Mouse (Mus musculus) embryonic facial prominence, embryonic 13.5 days (tissue): Measurements from ENCODE around the gene Fan1. TPM values are rescaled to one million over a fixed set of nuclear protein-coding genes. Genes with fewer than 3 reads are reported as not detected.

Source experiments
- ATAC-seq: fragments of 200-750 bp; cut with Nextera tagmentation; 2 replicates; pipeline ENCODE4 v1.8.0; 2017; ENCODE audit warnings: low read depth; ENCODE audit not compliant: insufficient number of reproducible peaks, insufficient read depth, low FRiP score, low TSS enrichment
- H3K27ac ChIP-seq: fragments of 300-500 bp; sonication (generic); 2 replicates; pipeline ENCODE4 v1.5.1; 2015; ENCODE audit warnings: moderate library complexity, mild to moderate bottlenecking, inconsistent platforms
- H3K27me3 ChIP-seq: fragments of 300-500 bp; sonication (generic); 2 replicates; pipeline ENCODE4 v1.6.1; 2015; ENCODE audit warnings: mild to moderate bottlenecking, inconsistent platforms
- H3K36me3 ChIP-seq: fragments of 300-500 bp; sonication (generic); 2 replicates; pipeline ENCODE4 v1.6.1; 2015; ENCODE audit warnings: mild to moderate bottlenecking, inconsistent platforms
- H3K4me1 ChIP-seq: fragments of 300-500 bp; sonication (generic); 2 replicates; pipeline ENCODE4 v1.6.1; 2015; ENCODE audit warnings: inconsistent platforms
- H3K4me2 ChIP-seq: fragments of 300-500 bp; sonication (generic); 2 replicates; pipeline ENCODE4 v1.6.1; 2015; ENCODE audit warnings: moderate library complexity, mild to moderate bottlenecking, inconsistent platforms
- H3K4me3 ChIP-seq: fragments of 300-500 bp; sonication (generic); 2 replicates; pipeline ENCODE4 v1.5.1; 2015; ENCODE audit warnings: mild to moderate bottlenecking, inconsistent platforms
- H3K9ac ChIP-seq: fragments of 300-500 bp; sonication (generic); 2 replicates; pipeline ENCODE4 v1.6.1; 2015; ENCODE audit warnings: mild to moderate bottlenecking, inconsistent platforms
- H3K9me3 ChIP-seq: fragments of 300-500 bp; sonication (generic); 2 replicates; pipeline ENCODE4 v1.6.1; 2016; ENCODE audit warnings: inconsistent platforms
- WGBS: fragments of 180-500 bp; shearing (Covaris S2); methylation state at CpG from one replicate; pipeline ENCODE4 v1.1.7; 2015; ENCODE audit warnings: mixed read lengths; 5-methylcytosine and 5-hydroxymethylcytosine counted together
- polyA plus RNA-seq: library from polyadenylated mRNA; unstranded; fragments of >200 nt; fragmentation: Nextera tagmentation; extraction: Ambion mirVana; gene quantifications from 2 replicates; pipeline ENCODE4 v1.2.1, GENCODE M21; 2015

Fan1 gene
- polyA plus RNA-seq, 1 experiment from 2014 or later = 12.5 TPM

DNA sequence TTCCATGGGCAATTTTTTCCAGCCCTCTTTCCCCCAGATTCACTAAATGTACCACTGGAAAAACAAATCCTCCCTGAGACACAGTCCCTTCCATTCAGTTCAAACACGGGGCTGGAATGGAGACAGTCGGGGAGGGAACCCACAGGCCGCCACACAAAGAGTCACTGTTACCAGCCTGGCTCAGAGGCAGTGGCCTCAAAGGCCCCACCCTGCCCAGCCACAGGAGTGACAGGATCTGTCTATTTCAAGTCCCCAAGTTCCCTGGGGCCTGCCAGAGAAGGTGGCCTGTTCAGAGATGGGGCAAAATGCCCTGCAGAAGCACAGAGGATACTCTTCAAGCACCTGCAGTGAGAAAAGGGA is 13.3 kb downstream of the Fan1 start:
- Histone ChIP-seq H3K9me3 (no peaks in the 10 kb centered on the region), H3K4me2 (no peak overlapping the region), H3K4me3 (no peak overlapping the region), H3K27me3 (no peaks in the 10 kb centered on the region), H3K4me1 (peaks cover 10% of the 10 kb centered on the region; the same call in 1 of the 2 replicates), H3K27ac (peak overlapping the region; percentile 84), H3K36me3 (peaks cover 89% of the 10 kb centered on the region), H3K9ac (no peak overlapping the region)
- 14% methylated on average over 3 of the region's 3 CpGs for WGBS
- ATAC-seq = peak; percentile 66; the same call in 1 of the 2 replicates

DNA sequence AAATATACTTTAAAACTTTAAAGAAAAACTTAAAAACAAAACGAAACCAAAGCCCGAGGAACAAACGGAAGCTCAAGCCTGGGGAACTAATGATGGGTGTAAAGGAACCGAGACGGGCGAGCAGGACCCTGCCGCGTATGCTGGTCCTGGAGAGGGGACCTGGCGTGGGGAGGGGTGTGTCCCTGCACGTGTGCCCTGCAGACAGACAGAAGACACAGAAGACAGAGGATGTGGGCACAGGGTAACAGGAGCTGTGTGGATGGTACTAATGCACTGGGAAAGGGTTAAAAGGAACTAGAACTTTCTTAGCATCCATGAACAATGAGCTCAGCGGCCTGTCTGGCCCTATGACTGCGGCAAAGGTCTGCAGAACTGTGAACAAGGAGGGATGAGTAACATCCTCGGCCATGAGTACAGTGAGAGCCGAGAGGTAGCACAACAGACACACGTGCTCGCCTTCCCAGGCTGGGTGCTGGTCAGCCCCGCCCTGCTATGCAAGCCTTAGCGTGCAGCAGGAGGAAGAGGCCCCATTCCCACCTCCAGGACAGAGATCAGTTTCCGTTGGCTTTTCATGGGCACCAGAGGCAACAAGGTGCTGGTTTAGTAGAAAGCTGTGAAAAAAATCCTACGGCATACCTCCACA is 13.8 kb downstream of the Fan1 start:
- Histone ChIP-seq H3K27ac (peak overlapping the region; percentile 84), H3K4me3 (no peak overlapping the region), H3K4me1 (peaks cover 10% of the 10 kb centered on the region; the same call in 1 of the 2 replicates), H3K36me3 (peaks cover 89% of the 10 kb centered on the region), H3K9me3 (no peaks in the 10 kb centered on the region), H3K4me2 (no peak overlapping the region; the same call in 1 of the 2 replicates), H3K27me3 (no peaks in the 10 kb centered on the region), H3K9ac (no peak overlapping the region)
- 61% methylated on average over 20 of the region's 20 CpGs for WGBS
- ATAC-seq = peak; percentile 53; the same call in 1 of the 2 replicates

- Histone ChIP-seq H3K27ac (no peak overlapping the region), H3K9me3 (no peaks in the 10 kb centered on the region), H3K4me2 (no peak overlapping the region), H3K9ac (no peak overlapping the region), H3K36me3 (peaks cover 87% of the 10 kb centered on the region), H3K27me3 (no peaks in the 10 kb centered on the region), H3K4me1 (peaks cover 10% of the 10 kb centered on the region; the same call in 1 of the 2 replicates), H3K4me3 (no peak overlapping the region)
- 90% methylated on average over 6 of the region's 6 CpGs for WGBS
- ATAC-seq = no peak
Measured at GRCm38 (mm10) chr7:64358666-64359065, 15.2 kb downstream of the Fan1 start.

GRCm38 (mm10) chr7:64357405-64357804 is 16.5 kb downstream of the Fan1 start:
- no peak overlapping the region for H3K27ac ChIP-seq
- H3K4me3 ChIP-seq = no peak overlapping the region
- ATAC-seq = no peak
- WGBS = 82% methylated on average over 9 of the region's 9 CpGs
- H3K36me3 ChIP-seq = peaks cover 88% of the 10 kb centered on the region
- H3K27me3 ChIP-seq = no peaks in the 10 kb centered on the region
- no peak overlapping the region for H3K9ac ChIP-seq
- no peaks in the 10 kb centered on the region for H3K9me3 ChIP-seq
- no peak overlapping the region for H3K4me2 ChIP-seq
- H3K4me1 ChIP-seq = peaks cover 10% of the 10 kb centered on the region; the same call in 1 of the 2 replicates

GRCm38 (mm10) chr7:64356661-64357060 is 17.2 kb downstream of the Fan1 start:
- H3K4me1 ChIP-seq = peaks cover 10% of the 10 kb centered on the region; the same call in 1 of the 2 replicates
- H3K4me3 ChIP-seq = no peak overlapping the region
- no peaks in the 10 kb centered on the region for H3K27me3 ChIP-seq
- H3K4me2 ChIP-seq = no peak overlapping the region
- H3K9ac ChIP-seq = no peak overlapping the region
- ATAC-seq = no peak
- 91% methylated on average over 5 of the region's 5 CpGs for WGBS
- peaks cover 88% of the 10 kb centered on the region for H3K36me3 ChIP-seq
- no peaks in the 10 kb centered on the region for H3K9me3 ChIP-seq
- H3K27ac ChIP-seq = no peak overlapping the region

DNA sequence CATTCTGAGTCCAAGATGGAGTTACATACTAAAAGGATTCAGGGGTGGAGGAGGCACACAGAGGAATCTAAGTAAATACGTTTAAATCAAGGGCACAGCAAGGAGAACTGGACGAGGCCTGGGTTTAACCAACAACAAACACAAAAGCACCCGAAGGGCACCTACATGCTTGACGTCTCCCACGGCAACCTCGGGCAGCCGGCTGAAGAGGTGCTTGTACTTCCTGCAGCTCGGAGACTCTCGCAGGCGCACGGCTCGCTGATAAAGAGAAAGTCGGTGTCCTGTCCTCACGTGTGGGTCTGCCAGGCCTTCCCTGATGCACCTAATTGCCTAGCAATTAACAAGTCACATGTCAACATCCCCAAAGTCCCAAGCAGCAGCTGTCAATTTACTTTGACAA is 19.7 kb downstream of the Fan1 start:
- H3K36me3 ChIP-seq = peaks cover 86% of the 10 kb centered on the region
- no peaks in the 10 kb centered on the region for H3K27me3 ChIP-seq
- no peaks in the 10 kb centered on the region for H3K4me1 ChIP-seq
- H3K9me3 ChIP-seq = no peaks in the 10 kb centered on the region
- ATAC-seq = no peak
- H3K27ac ChIP-seq = no peak overlapping the region
- H3K9ac ChIP-seq = no peak overlapping the region
- no peak overlapping the region for H3K4me2 ChIP-seq
- 71% methylated on average over 14 of the region's 14 CpGs for WGBS
- H3K4me3 ChIP-seq = no peak overlapping the region

DNA sequence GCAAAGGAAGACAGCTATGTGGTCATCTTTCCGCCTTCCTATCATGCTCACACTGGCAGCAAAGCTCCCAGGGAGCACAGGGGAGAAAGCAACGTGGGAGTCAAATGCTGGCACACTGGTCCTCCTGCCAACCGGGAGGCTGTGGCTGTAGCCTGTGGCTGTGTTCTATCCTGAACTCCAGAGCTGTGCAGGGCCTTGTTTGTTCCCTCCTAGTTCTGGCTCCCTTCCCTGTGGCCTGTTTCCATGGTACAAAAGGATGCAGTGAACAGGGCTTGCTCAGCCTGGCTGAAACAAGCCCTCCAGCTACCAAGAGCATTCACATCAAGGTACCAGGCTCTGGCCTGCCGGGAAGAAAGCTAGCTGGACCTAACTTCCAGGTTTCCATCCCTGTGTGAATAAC is 22.8 kb downstream of the Fan1 start:
- H3K27me3 ChIP-seq = no peaks in the 10 kb centered on the region
- no peaks in the 10 kb centered on the region for H3K4me1 ChIP-seq
- H3K36me3 ChIP-seq = peaks cover 82% of the 10 kb centered on the region
- H3K27ac ChIP-seq = no peak overlapping the region
- H3K4me3 ChIP-seq = no peak overlapping the region
- H3K9me3 ChIP-seq = no peaks in the 10 kb centered on the region
- no peak overlapping the region for H3K4me2 ChIP-seq
- WGBS = 62% methylated on average over 4 of the region's 4 CpGs
- no peak for ATAC-seq
- 0 out of 2 replicates have a peak overlapping the region, but pooled peaks have one; percentile 16 for H3K9ac ChIP-seq

DNA sequence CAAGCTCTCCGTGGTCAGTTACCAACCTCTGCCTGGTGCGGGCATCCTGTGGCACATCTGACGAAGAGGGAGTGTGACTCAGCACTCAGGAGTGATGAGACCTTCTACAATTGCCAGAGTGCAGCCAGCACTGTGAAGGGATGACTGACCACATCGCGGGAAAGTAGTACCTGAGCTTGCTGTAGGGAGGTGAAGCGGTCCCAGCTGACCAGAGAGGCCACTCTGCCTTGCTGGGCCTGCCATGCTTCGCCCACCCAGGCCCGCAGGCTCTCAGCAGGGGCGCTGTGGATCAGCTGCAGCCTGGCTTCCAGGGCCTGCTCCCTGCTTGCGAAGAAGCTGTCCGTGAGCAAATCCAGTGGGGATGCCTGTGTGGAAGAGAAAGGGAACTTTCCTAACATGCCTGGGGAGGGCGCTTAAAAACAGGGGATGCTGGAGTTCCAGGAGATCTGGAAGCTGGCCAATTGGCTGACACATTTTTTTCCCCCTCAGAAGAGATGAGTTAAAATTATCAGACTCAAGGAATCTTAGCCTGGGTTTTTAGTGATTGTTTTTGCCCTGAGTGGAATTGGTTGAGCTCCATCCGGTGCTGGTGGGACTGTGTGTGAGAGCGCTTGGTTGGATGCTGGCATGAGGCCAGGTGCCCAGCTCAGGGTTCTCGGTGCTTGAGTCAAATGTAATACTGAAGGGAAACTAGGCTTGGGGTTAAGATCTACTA is 24.6 kb downstream of the Fan1 start:
- no peak overlapping the region for H3K4me2 ChIP-seq
- no peak for ATAC-seq

DNA sequence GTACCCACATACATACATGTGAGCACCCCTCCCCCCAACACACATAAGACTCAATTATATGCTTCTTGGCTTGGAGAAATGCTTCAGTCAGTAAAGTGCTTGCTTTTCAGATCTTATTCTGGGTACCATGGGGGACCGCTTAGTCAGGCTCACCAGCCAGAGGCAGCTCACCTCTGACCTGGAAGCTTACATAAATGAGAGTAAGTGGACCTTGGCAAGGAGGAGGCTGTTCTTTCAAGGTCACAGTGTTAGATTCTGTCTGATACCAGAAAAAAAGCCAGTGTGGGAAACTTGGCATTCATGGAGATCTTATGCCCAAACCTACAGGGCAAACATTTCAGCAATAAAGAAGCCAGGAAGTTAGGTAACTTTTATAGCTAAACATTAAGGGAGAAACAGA is 26.1 kb downstream of the Fan1 start:
- ATAC-seq = no peak
- peaks cover 67% of the 10 kb centered on the region for H3K36me3 ChIP-seq
- H3K9me3 ChIP-seq = no peaks in the 10 kb centered on the region
- H3K27me3 ChIP-seq = no peaks in the 10 kb centered on the region
- no peak overlapping the region for H3K4me3 ChIP-seq
- no peaks in the 10 kb centered on the region for H3K4me1 ChIP-seq
- no peak overlapping the region for H3K27ac ChIP-seq
- H3K4me2 ChIP-seq = no peak overlapping the region
- no peak overlapping the region for H3K9ac ChIP-seq
- WGBS = 95% methylated on average over 1 of the region's 1 CpGs

More for the DNA sequence above, 24.6 kb downstream of the Fan1 start:
- Histone ChIP-seq H3K27ac (no peak overlapping the region), H3K27me3 (no peaks in the 10 kb centered on the region), H3K4me3 (no peak overlapping the region), H3K9ac (0 out of 2 replicates have a peak overlapping the region, but pooled peaks have one; percentile 6), H3K4me1 (no peaks in the 10 kb centered on the region), H3K9me3 (no peaks in the 10 kb centered on the region), H3K36me3 (peaks cover 77% of the 10 kb centered on the region)
- WGBS = 87% methylated on average over 15 of the region's 15 CpGs

DNA sequence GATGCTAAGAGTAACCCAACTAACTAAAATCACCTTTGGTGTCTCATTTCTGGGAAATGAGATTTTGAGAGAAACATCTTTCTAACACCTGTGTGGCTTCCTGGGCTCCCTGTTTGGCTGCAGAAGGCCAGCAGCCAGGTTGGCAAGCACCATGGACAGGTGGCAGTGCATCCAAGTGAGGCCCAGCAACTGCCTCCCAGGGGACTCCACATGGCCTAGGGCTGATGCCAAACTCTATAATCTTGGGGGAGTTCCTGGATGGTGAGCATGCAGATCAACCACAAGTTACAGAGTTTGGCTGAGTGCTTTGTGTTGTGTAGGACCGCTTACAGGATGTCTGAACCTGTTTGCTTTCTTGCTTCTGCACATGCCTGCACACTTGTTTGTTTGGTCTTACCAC is 41.2 kb downstream of the Fan1 start:
- Histone ChIP-seq H3K27me3 (no peaks in the 10 kb centered on the region), H3K4me2 (no peak overlapping the region), H3K9me3 (no peaks in the 10 kb centered on the region), H3K4me1 (no peaks in the 10 kb centered on the region), H3K4me3 (no peak overlapping the region), H3K36me3 (peaks cover 57% of the 10 kb centered on the region), H3K27ac (no peak overlapping the region), H3K9ac (no peak overlapping the region)
- 90% methylated on average over 1 of the region's 1 CpGs for WGBS
- no peak for ATAC-seq

GRCm38 (mm10) chr7:64331309-64331708 is 42.6 kb downstream of the Fan1 start:
- H3K27me3 ChIP-seq = no peaks in the 10 kb centered on the region
- H3K36me3 ChIP-seq = peaks cover 50% of the 10 kb centered on the region
- no peak overlapping the region for H3K4me3 ChIP-seq
- H3K9me3 ChIP-seq = no peaks in the 10 kb centered on the region
- no peak overlapping the region for H3K4me2 ChIP-seq
- WGBS = 91% methylated on average over 3 of the region's 3 CpGs
- no peak for ATAC-seq
- H3K9ac ChIP-seq = no peak overlapping the region
- H3K27ac ChIP-seq = no peak overlapping the region
- H3K4me1 ChIP-seq = no peaks in the 10 kb centered on the region

DNA sequence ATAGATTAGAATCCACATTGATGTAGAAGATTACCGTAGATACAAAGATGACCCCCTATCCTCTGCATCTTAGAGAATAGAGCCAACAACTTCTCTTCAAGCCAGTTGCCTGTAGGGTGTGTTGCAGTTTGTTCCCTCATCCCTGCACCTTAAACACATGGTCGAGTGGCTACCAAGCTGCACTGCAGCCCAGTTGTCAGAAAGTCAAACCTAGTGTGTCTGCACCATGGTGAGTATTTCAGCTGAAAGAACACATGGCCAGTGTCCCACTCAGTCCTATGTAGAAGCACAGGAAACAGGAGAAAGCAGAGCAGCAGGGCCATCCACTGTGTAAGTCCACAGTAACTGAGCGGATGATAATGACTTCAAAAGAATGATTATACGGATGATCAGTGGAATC is 46.4 kb downstream of the Fan1 start:
- H3K27me3 ChIP-seq = no peaks in the 10 kb centered on the region
- H3K9me3 ChIP-seq = no peaks in the 10 kb centered on the region
- H3K36me3 ChIP-seq = peaks cover 39% of the 10 kb centered on the region
- H3K4me1 ChIP-seq = no peaks in the 10 kb centered on the region
- H3K4me2 ChIP-seq = no peak overlapping the region
- WGBS = 83% methylated on average over 4 of the region's 4 CpGs
- no peak for ATAC-seq
- no peak overlapping the region for H3K9ac ChIP-seq
- H3K4me3 ChIP-seq = no peak overlapping the region
- no peak overlapping the region for H3K27ac ChIP-seq
